Mouse (Mus musculus): ENCODE results near the gene Rrp15. TPM values are rescaled to one million over a fixed set of nuclear protein-coding genes. Genes with fewer than 3 reads are reported as not detected.
"Not testable (repeated sequence)": the region's sequence is repeated elsewhere in the genome, so short reads cannot be mapped to it uniquely, and the experiment has no call there.

Gene Rrp15
- polyA plus RNA-seq, 1 experiment from 2014 or later: 39.6 TPM

DNA sequence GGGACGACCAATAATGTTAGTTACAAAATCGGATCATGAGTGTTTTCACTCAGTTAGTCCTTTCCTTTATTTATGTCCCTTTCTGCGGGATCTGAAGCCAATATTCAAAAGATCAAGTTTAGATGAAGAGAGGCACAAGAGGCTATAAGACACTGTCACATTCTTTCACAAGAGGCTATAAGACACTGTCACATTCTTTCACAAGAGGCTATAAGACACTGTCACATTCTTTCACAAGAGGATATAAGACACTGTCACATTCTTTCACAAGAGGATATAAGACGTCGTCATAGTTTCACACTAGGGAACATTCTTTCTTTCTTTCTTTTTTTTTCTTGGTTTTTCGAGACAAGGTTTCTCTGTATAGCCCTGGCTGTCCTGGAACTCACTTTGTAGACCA, 14.3 kb upstream of the Rrp15 start:
- not testable (repeated sequence) for H3K4me2 ChIP-seq (ENCODE audit: low read length); H3K4me3 ChIP-seq (replicated peaks; ENCODE audit: low read length); H3K9me3 ChIP-seq (ENCODE audit: control insufficient read depth, low read length); H3K27me3 ChIP-seq (replicated peaks; ENCODE audit: control insufficient read depth, insufficient read depth, low read length); H3K4me1 ChIP-seq (replicated peaks; ENCODE audit: control insufficient read depth, insufficient read depth, low read length); H3K9ac ChIP-seq (replicated peaks; ENCODE audit: low read depth, low read length); ATAC-seq; H3K27ac ChIP-seq (ENCODE audit: low read length); H3K36me3 ChIP-seq (ENCODE audit: control insufficient read depth, insufficient read depth)
- 60% methylated on average over 6 of the region's 6 CpGs for WGBS

DNA sequence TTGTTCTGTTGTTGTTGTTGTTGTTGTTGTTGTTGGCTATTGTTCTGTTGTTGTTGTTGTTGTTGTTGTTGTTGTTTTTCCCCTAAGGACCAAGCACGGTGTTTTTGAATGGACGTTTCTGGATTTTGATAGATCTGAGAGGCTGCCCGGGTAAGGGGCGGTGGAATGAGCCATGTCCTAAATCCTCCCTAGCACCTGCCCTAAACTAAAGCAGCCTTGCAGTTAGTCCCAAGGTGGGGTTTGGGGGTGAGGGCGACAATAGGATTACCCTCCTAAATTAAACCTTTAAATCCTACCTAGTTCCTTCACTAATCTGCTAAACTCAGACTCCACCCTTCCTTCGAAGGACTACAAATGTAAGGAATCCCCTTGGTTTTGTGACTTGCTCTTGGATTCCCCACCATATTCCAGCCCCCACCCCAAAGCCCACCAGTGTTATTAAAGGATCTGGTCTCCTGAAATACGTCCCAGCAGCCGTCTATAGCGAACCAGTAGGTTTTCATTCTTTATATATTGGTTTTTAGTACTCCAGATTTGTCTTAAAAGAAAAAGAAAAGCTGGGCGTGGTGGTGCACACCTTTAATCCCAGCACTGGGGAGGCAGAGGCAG, 621 bp upstream of the Rrp15 start:
- peak; percentile 74 for ATAC-seq
- peak overlapping the region; percentile 82; the same call in 1 of the 2 replicates for H3K27ac ChIP-seq (ENCODE audit: low read length)
- H3K4me1 ChIP-seq (replicated peaks; ENCODE audit: control insufficient read depth, insufficient read depth, low read length): peaks cover 18% of the 10 kb centered on the region
- no peaks in the 10 kb centered on the region for H3K9me3 ChIP-seq (ENCODE audit: control insufficient read depth, low read length)
- peak overlapping the region; percentile 95 for H3K9ac ChIP-seq (replicated peaks; ENCODE audit: low read depth, low read length)
- H3K4me3 ChIP-seq (replicated peaks; ENCODE audit: low read length): peak overlapping the region; percentile 93
- 33% methylated on average over 10 of the region's 10 CpGs for WGBS
- H3K36me3 ChIP-seq (ENCODE audit: control insufficient read depth, insufficient read depth): no peaks in the 10 kb centered on the region
- peak overlapping the region; percentile 72 for H3K4me2 ChIP-seq (ENCODE audit: low read length)
- H3K27me3 ChIP-seq (replicated peaks; ENCODE audit: control insufficient read depth, insufficient read depth, low read length): no peaks in the 10 kb centered on the region

DNA sequence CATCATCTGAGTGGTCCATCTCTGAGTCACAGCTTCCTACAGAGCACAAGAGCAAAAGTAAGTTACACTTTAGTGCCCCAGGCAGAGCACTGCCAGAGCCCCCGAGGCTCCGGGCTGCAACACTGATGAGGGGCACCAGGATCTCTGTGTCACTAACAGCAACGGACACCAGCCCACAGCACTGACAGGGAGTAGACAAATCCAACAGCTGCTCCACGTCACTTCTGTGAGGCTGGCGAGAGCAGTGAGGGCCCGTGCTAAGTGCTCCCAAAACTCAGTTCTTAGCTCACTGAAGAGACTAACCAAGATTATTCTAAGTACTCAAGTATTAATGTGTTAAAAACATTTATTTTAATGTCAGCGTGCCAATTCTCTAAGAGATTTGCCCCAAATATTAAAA, 9.3 kb downstream of the Rrp15 start:
- Histone ChIP-seq H3K4me3 (replicated peaks; ENCODE audit: low read length) (no peak overlapping the region), H3K4me1 (replicated peaks; ENCODE audit: control insufficient read depth, insufficient read depth, low read length) (no peaks in the 10 kb centered on the region), H3K9me3 (ENCODE audit: control insufficient read depth, low read length) (no peaks in the 10 kb centered on the region), H3K4me2 (ENCODE audit: low read length) (no peak overlapping the region), H3K9ac (replicated peaks; ENCODE audit: low read depth, low read length) (no peak overlapping the region), H3K36me3 (ENCODE audit: control insufficient read depth, insufficient read depth) (peaks cover 5% of the 10 kb centered on the region), H3K27me3 (replicated peaks; ENCODE audit: control insufficient read depth, insufficient read depth, low read length) (no peaks in the 10 kb centered on the region), H3K27ac (ENCODE audit: low read length) (no peak overlapping the region)
- 85% methylated on average over 7 of the region's 7 CpGs for whole genome bisulfite sequencing
- no peak for ATAC-seq

DNA sequence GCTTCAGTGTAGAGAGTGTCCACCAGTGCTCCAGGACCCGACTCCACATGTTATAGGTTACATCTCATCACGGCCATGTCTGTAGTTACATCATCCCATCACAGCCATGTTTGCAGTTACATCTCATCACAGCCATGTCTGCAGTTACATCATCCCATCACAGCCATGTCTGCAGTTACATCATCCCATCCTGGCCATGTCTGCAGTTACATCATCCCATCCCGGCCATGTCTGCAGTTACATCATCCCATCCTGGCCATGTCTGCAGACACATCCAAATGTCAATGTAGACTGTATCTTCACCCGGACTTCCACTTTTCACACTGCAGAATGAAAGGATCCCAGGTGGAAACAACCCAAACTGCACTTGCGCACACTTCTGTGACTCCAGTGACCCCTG, 13.6 kb downstream of the Rrp15 start:
- Histone ChIP-seq H3K9ac (replicated peaks; ENCODE audit: low read depth, low read length) (no peak overlapping the region), H3K9me3 (ENCODE audit: control insufficient read depth, low read length) (no peaks in the 10 kb centered on the region), H3K36me3 (ENCODE audit: control insufficient read depth, insufficient read depth) (peaks cover 5% of the 10 kb centered on the region), H3K4me3 (replicated peaks; ENCODE audit: low read length) (no peak overlapping the region), H3K27ac (ENCODE audit: low read length) (no peak overlapping the region), H3K27me3 (replicated peaks; ENCODE audit: control insufficient read depth, insufficient read depth, low read length) (no peaks in the 10 kb centered on the region), H3K4me2 (ENCODE audit: low read length) (no peak overlapping the region), H3K4me1 (replicated peaks; ENCODE audit: control insufficient read depth, insufficient read depth, low read length) (no peaks in the 10 kb centered on the region)
- 95% methylated on average over 5 of the region's 5 CpGs for WGBS
- no peak for ATAC-seq

DNA sequence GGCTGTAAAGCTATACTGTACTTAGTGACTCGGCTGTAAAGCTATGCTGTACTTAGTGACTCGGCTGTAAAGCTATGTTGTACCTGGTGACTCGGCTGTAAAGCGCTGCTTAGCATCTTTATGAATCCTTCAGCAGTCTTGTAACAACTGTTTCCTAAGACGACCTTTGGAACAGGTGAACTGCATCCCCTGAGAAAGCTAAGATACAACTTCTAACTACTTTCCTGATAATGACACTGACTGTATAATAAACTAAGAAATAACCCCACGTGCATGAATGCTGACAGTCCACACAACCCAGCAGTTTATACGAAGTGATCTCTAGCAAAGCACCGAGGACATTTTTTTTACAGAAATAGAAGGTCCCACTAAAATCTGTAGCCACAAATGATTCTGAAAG, 16.1 kb downstream of the Rrp15 start:
- H3K4me1 ChIP-seq (replicated peaks; ENCODE audit: control insufficient read depth, insufficient read depth, low read length): no peaks in the 10 kb centered on the region

DNA sequence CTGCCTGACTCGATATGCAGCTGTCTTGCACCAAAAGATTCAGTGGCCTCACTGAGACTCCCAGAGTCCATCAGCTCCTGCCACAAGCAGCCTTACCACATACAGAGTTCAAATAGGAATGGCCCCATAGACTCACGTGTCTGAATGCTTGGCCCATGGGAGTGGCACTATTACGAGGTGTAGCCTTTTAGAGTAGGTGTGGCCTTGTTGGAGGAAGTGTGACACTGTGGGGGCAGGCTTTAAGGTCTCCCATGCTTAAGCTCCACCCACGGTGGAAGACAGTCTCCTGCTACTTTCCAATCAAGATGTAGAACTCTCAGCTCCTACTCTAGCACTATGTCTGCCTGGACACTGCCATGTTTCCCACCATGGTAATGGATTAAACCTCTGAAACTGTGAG, 20.4 kb downstream of the Rrp15 start:
- no peaks in the 10 kb centered on the region for H3K36me3 ChIP-seq (ENCODE audit: control insufficient read depth, insufficient read depth)
- WGBS: 77% methylated on average over 4 of the region's 4 CpGs
- H3K4me3 ChIP-seq (replicated peaks; ENCODE audit: low read length): no peak overlapping the region
- no peak overlapping the region for H3K4me2 ChIP-seq (ENCODE audit: low read length)
- no peak overlapping the region for H3K27ac ChIP-seq (ENCODE audit: low read length)
- H3K4me1 ChIP-seq (replicated peaks; ENCODE audit: control insufficient read depth, insufficient read depth, low read length): no peaks in the 10 kb centered on the region
- no peak overlapping the region for H3K9ac ChIP-seq (replicated peaks; ENCODE audit: low read depth, low read length)
- no peak for ATAC-seq
- no peaks in the 10 kb centered on the region for H3K9me3 ChIP-seq (ENCODE audit: control insufficient read depth, low read length)
- no peaks in the 10 kb centered on the region for H3K27me3 ChIP-seq (replicated peaks; ENCODE audit: control insufficient read depth, insufficient read depth, low read length)

More for the DNA sequence above, 16.1 kb downstream of the Rrp15 start:
- Histone ChIP-seq H3K9me3 (ENCODE audit: control insufficient read depth, low read length) (no peaks in the 10 kb centered on the region), H3K27ac (ENCODE audit: low read length) (no peak overlapping the region), H3K9ac (replicated peaks; ENCODE audit: low read depth, low read length) (no peak overlapping the region), H3K4me3 (replicated peaks; ENCODE audit: low read length) (no peak overlapping the region), H3K27me3 (replicated peaks; ENCODE audit: control insufficient read depth, insufficient read depth, low read length) (no peaks in the 10 kb centered on the region), H3K36me3 (ENCODE audit: control insufficient read depth, insufficient read depth) (peaks cover 5% of the 10 kb centered on the region; the same call in 1 of the 2 replicates), H3K4me2 (ENCODE audit: low read length) (no peak overlapping the region)
- ATAC-seq: no peak
- WGBS: 92% methylated on average over 8 of the region's 8 CpGs

DNA sequence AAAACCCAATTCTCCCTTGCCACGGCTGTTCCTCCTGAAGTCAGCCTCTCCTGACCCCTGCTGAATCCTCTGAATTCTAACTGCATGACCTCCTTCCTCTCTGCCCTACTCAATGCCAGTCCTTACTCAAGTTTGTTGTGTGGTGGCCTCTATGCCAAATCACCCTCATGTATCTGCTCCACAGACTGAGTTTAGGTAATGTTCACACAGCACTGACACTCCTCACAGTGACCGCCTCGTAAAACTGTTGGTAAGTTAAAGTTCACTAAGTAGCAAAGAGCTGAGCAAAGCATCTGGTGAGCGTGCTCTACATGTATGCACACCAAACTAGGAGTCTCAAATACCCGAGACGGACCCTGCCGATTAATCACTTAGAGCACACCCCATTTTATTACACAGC, 23.0 kb downstream of the Rrp15 start:
- no peaks in the 10 kb centered on the region for H3K4me1 ChIP-seq (replicated peaks; ENCODE audit: control insufficient read depth, insufficient read depth, low read length)
- ATAC-seq: no peak
- WGBS: 75% methylated on average over 7 of the region's 7 CpGs
- no peak overlapping the region for H3K4me2 ChIP-seq (ENCODE audit: low read length)
- H3K9ac ChIP-seq (replicated peaks; ENCODE audit: low read depth, low read length): no peak overlapping the region
- H3K27me3 ChIP-seq (replicated peaks; ENCODE audit: control insufficient read depth, insufficient read depth, low read length): no peaks in the 10 kb centered on the region
- no peaks in the 10 kb centered on the region for H3K36me3 ChIP-seq (ENCODE audit: control insufficient read depth, insufficient read depth)
- H3K9me3 ChIP-seq (ENCODE audit: control insufficient read depth, low read length): no peaks in the 10 kb centered on the region
- no peak overlapping the region for H3K4me3 ChIP-seq (replicated peaks; ENCODE audit: low read length)
- H3K27ac ChIP-seq (ENCODE audit: low read length): no peak overlapping the region

DNA sequence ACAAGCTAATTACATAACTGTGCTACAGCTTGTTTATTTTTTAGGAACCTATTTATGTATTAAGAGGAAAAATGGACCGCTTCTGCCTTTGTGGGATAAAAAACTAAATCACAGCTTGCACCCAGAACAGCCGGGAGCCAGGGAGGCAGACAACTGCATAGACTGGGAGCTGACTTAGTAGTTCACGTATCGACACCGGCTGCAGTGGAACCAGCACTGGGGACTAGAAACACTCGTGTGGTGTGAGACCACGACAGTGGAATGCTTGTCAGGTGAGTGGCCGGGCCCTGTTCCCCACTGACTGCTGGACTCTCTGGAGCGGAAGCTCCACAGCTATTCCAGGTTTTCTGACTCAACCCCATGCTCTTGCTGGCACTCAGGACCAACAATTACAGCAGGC, 26.9 kb downstream of the Rrp15 start:
- Histone ChIP-seq H3K9ac (replicated peaks; ENCODE audit: low read depth, low read length) (no peak overlapping the region), H3K4me2 (ENCODE audit: low read length) (no peak overlapping the region), H3K9me3 (ENCODE audit: control insufficient read depth, low read length) (no peaks in the 10 kb centered on the region), H3K36me3 (ENCODE audit: control insufficient read depth, insufficient read depth) (peaks cover 5% of the 10 kb centered on the region; the same call in 1 of the 2 replicates), H3K4me3 (replicated peaks; ENCODE audit: low read length) (no peak overlapping the region), H3K4me1 (replicated peaks; ENCODE audit: control insufficient read depth, insufficient read depth, low read length) (no peaks in the 10 kb centered on the region), H3K27ac (ENCODE audit: low read length) (no peak overlapping the region), H3K27me3 (replicated peaks; ENCODE audit: control insufficient read depth, insufficient read depth, low read length) (no peaks in the 10 kb centered on the region)
- 85% methylated on average over 9 of the region's 9 CpGs for WGBS
- 0 out of 2 replicates have a peak, but pooled peaks have one; percentile 28 for ATAC-seq

DNA sequence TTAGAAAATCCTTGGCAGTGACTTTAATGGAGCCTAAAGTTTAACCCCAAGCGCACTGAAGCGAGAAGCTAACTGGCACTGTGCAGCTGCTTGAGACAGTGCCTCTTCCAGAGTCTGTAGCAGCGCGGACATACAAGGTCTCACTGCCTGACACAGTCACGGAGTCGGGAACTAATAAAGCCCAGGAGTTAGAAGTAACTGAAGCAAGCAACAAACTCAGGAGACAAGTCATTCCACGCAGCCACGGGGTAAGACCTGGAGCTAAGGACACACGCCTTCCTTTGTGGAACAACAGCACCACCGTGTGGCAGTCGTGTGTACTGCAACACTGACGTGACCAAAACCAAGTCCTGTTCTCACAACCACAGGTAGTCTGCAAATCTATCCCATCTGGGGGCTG, 27.3 kb downstream of the Rrp15 start:
- no peak overlapping the region for H3K4me2 ChIP-seq (ENCODE audit: low read length)
- no peak overlapping the region for H3K27ac ChIP-seq (ENCODE audit: low read length)
- no peak overlapping the region for H3K4me3 ChIP-seq (replicated peaks; ENCODE audit: low read length)
- H3K9me3 ChIP-seq (ENCODE audit: control insufficient read depth, low read length): no peaks in the 10 kb centered on the region
- 35% methylated on average over 12 of the region's 12 CpGs for WGBS
- ATAC-seq: peak; percentile 74; the same call in 1 of the 2 replicates
- no peaks in the 10 kb centered on the region for H3K4me1 ChIP-seq (replicated peaks; ENCODE audit: control insufficient read depth, insufficient read depth, low read length)
- no peaks in the 10 kb centered on the region for H3K27me3 ChIP-seq (replicated peaks; ENCODE audit: control insufficient read depth, insufficient read depth, low read length)
- no peak overlapping the region for H3K9ac ChIP-seq (replicated peaks; ENCODE audit: low read depth, low read length)
- peaks cover 5% of the 10 kb centered on the region; the same call in 1 of the 2 replicates for H3K36me3 ChIP-seq (ENCODE audit: control insufficient read depth, insufficient read depth)

DNA sequence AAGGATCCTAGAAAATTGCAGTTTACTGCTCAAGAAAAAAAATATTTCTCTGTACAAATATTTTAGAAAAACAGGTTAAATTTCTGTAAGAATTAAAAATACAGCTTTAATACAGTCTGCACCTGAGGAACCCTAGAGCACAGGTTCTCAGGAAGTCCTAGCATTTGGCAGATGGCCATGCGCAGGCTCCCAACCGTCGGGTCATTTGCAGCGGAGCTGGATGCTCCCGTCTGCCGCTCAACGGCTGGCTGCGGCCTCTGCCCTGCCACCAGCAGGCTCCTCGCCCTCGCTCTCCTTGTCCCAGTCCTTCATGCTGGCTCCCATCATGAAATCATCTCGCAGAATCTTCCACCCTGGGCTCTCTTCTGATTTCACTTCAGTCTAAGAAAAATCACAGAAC, 28.0 kb downstream of the Rrp15 start:
- Histone ChIP-seq H3K4me1 (replicated peaks; ENCODE audit: control insufficient read depth, insufficient read depth, low read length) (no peaks in the 10 kb centered on the region), H3K9ac (replicated peaks; ENCODE audit: low read depth, low read length) (no peak overlapping the region), H3K4me3 (replicated peaks; ENCODE audit: low read length) (no peak overlapping the region), H3K4me2 (ENCODE audit: low read length) (no peak overlapping the region), H3K27me3 (replicated peaks; ENCODE audit: control insufficient read depth, insufficient read depth, low read length) (no peaks in the 10 kb centered on the region), H3K36me3 (ENCODE audit: control insufficient read depth, insufficient read depth) (peaks cover 5% of the 10 kb centered on the region; the same call in 1 of the 2 replicates), H3K9me3 (ENCODE audit: control insufficient read depth, low read length) (no peaks in the 10 kb centered on the region), H3K27ac (ENCODE audit: low read length) (no peak overlapping the region)
- WGBS: 91% methylated on average over 11 of the region's 11 CpGs
- ATAC-seq: no peak

Data from forebrain, embryonic 16.5 days (tissue).